8 mouse cellular contexts compared by ENCODE assay signal in genomic region chr13:52275675-52276074, GRCm38 (mm10).
DNase-seq lines count a peak whose midpoint lies in the region; ATAC-seq lines count a peak whose summit lies in the region.

No protein-coding gene starts in this region.

- 6% methylated on average over 8 of the region's 8 CpGs for WGBS in heart, embryonic 12.5 days

- ATAC-seq in heart, embryonic 12.5 days (ENCODE audit: insufficient number of reproducible peaks, low FRiP score) = no peak
- no peak for ATAC-seq in erythroid progenitor cell, adult 5-6 weeks (replicated peaks; ENCODE audit: low FRiP score, poor library complexity, severe bottlenecking)

- peak overlapping the region; percentile 20 for H3K4me3 ChIP-seq in heart, embryonic 12.5 days

- H3K9ac ChIP-seq in heart, embryonic 12.5 days = no peak overlapping the region

- H3K27me3 ChIP-seq in heart, embryonic 12.5 days (replicated peaks) = no peaks in the 10 kb centered on the region

- peak overlapping the region; percentile 61 for H3K4me2 ChIP-seq in heart, embryonic 12.5 days

- peaks cover 11% of the 10 kb centered on the region for H3K9me3 ChIP-seq in heart, embryonic 12.5 days (replicated peaks)

- no peaks in the 10 kb centered on the region for H3K36me3 ChIP-seq in heart, embryonic 12.5 days

- no peak overlapping the region for H3K27ac ChIP-seq in heart, embryonic 12.5 days (ENCODE audit: poor library complexity, severe bottlenecking)

- peaks cover 6% of the 10 kb centered on the region; the same call in 1 of the 2 replicates for H3K4me1 ChIP-seq in heart, embryonic 12.5 days (replicated peaks)

- DNase-seq in CD4-positive helper T cell, adult 2 months (ENCODE audit: low read depth, low spot score) = peak; percentile 32
- peak; percentile 58 for DNase-seq in MN1 (ENCODE audit: low spot score)
- DNase-seq in cerebellum, postnatal 25 days = peak; percentile 71 to 79
- peak; percentile 41 to 54 for DNase-seq in kidney, postnatal 4 days
- peak; percentile 50 for DNase-seq in lung, postnatal 14 days
- DNase-seq in right cerebral cortex, adult 2 months (ENCODE audit: low spot score in 2 of 2) = peak; percentile 57 to 68
